Mouse (Mus musculus): ENCODE results near the gene Cdk14.
"Not testable (repeated sequence)": the region's sequence is repeated elsewhere in the genome, so short reads cannot be mapped to it uniquely, and the experiment has no call there.

Cdk14 gene

GRCm38 (mm10) chr5:5365285-5366076 is 54.6 kb downstream of the Cdk14 start:
- no peak for DNase-seq (ENCODE audit: low spot score)

DNA sequence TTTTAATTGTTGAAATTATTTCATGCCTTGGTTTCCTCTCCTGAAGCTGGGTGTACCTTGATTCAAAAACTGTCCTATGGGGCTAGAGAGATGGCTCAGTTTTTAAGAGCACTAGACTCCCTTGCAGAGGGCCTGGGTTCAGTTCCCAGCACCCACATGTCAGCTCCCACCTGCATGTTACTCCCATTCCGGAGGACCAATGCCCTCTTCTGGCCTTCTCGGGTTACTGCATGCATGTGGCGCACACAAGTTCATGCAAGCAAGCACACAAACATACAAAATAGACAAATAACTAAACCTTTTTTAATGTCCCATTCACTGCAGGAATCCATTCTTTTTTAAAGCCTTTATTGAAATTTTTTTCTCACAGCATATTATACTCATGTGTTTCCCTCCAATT is 58.4 kb downstream of the Cdk14 start:
- DNase-seq (ENCODE audit: low spot score): no peak

DNA sequence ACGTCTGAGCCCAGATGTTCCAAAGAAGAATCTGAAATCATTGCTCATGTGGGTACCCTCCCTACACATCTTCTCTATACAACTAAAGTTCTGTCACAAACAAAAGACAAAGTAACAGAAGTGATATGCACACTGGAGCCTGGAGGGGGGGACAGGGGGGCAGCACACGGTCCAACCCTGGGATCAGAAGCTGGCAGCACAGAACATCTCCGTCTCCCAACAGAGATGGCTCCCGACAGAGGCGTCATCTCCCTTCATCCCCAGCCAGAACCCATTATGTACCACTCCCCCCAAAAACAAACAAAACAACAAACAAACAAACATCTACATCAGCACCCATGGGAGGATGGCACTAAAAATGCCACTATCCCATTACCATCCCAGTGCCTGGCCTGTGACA is 59.8 kb downstream of the Cdk14 start:
- DNase-seq (ENCODE audit: low spot score): no peak

DNA sequence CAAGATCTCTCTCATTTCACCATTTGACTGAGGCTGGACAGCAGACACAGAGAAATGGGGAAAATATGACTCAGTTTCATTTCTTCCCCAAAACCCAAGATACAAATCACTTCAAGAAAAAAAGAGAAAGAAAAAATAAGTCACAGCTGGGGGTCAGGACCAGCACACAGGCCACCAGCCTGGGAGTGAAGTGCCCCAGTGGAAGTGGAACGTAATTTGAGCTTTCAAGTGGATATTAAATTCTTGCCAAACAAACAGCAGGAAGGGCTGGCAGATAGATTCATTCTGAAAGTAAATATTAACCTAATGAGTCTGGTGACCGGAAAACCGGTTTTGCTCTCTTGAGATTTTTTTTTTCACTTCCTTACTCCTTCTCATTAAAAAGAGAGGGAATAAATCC is 60.2 kb downstream of the Cdk14 start:
- DNase-seq (ENCODE audit: low spot score): no peak

DNA sequence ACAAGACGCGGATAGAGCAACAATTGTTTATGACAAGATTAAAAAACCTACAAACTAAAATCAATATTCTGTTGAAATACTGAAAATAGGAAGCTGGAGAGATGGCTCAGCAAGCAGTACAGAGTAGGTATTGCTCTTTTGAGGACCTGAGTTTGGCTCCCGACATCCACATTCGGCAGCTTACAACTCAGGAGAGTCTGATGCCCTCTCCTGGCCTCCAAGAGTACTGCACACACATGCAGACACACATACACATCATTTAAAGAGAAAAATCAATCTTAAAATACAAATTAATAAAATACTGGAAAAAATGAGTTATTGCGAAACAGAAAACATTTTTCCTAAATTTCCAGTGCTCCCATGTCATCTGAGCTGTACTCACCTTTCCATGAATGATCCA is 60.7 kb downstream of the Cdk14 start:
- DNase-seq (ENCODE audit: low spot score): no peak

- DNase-seq (ENCODE audit: low spot score): no peak
Observed at GRCm38 (mm10) chr5:5358019-5358717, 61.9 kb downstream of the Cdk14 start.

DNA sequence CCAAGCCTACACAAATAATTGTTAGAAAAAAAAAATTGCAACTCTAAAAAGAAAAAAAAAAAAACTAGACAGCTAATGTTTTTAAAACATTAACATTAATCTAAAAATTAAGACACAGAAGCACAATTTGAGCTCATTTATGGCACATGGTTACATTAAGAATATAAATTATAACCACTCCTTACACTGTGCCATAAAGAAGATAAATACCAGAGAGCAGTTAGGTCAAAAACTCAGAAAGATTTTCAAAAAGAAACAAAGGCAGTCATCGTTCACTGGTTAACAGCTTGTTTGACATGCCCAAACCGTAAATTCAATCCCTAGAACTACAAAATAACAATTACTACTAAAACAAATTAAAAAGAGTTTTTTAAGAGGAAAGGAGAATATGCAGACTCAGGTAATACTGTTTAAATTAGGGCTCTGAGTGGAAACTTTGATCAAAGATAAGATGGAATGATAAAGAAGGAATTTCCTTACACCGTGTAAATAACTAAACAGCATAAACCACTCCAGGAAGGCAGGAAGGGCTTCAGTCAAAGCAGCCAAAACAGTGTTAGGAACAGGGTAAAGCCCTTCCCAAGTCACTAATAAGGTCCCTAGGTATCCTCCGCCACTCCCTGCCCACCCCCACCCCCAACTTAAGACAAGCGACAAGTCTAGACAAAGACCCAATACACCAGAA is 65.3 kb downstream of the Cdk14 start:
- no peak for DNase-seq (ENCODE audit: low spot score)

- DNase-seq (ENCODE audit: low spot score): no peak
Observed at GRCm38 (mm10) chr5:5353946-5354345, 66.2 kb downstream of the Cdk14 start.

DNA sequence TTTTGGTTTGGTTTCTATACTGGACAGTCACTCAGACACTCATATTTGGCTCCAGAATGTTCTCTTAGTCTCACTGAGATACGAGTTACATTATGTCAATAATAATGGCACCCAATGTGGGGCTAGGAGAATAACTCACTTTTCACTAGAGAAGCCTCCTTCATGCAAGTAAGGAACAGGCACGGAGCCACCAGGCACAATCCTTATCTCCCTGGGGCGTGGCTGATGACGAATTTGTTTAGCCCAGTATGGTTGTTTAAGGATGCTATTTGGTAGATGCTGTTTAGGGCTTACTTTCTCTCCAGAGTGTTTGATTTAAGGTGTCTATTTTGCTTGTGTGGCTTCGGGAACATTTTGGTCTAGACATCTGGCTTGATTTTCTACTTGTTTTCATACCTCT is 75.5 kb downstream of the Cdk14 start:
- no peak for DNase-seq (ENCODE audit: low spot score)

GRCm38 (mm10) chr5:5343741-5344140 is 76.4 kb downstream of the Cdk14 start:
- DNase-seq (ENCODE audit: low spot score): no peak

DNA sequence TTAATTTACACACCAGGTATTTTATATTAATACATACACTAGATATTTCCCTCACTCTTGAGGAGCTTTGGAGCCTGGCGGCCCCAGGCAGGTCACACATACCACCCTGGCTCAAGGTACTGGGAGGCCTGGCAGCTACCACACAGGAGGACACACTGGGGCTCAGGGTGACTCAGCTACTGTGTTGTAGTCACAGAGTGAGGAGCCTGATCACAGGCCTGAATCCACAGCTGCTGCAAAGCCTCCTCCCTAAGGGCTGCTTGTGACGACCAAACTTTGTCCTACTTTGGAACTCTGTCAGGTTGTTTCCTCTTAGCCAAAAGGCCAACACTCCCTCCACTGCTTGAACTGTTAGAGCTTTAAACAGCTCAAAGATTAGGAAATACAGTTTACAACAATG is 76.8 kb downstream of the Cdk14 start:
- peak; percentile 26 for DNase-seq (ENCODE audit: low spot score)

DNA sequence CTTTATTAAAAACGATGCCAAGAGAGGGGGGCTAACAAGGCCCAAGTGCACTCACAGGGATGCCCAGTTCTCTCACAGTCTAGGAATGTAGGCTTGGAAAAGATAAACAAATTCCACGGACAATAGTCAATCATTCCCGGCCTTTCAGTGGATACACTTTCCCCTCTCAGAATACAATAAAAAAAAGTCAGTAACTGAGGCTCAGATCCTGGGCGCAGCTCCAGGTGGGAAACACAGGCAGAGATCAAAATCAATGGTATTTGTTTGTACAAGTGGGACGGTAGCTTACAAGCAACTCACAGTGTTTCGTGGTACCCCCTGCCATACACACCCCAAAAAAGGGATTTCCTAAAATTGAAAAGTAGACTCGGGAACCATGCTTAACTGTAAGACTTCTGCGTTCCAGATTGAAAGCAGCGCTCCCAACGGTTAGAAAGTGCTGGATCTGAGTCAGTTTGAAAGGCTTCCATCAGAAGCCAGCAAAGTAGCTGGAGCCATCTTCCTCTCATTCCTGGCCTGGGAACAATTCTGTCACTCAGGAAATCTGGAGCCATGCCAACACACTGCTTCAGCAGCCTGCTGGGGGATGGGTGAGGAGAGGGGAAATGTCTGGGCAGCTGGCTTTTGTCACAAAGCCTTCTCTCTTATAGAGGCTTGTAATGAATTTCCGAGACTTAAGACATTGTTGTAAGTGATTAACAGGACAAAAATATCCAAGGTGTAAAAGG is 77.5 kb downstream of the Cdk14 start:
- DNase-seq (ENCODE audit: low spot score): peak; percentile 84

- DNase-seq (ENCODE audit: low spot score): no peak
Observed at GRCm38 (mm10) chr5:5341611-5342010, 78.5 kb downstream of the Cdk14 start.

GRCm38 (mm10) chr5:5333916-5334315 is 86.2 kb downstream of the Cdk14 start:
- DNase-seq (ENCODE audit: low spot score): no peak

- peak; percentile 73 for DNase-seq (ENCODE audit: low spot score)
Observed at GRCm38 (mm10) chr5:5330926-5331460, 89.1 kb downstream of the Cdk14 start.

DNA sequence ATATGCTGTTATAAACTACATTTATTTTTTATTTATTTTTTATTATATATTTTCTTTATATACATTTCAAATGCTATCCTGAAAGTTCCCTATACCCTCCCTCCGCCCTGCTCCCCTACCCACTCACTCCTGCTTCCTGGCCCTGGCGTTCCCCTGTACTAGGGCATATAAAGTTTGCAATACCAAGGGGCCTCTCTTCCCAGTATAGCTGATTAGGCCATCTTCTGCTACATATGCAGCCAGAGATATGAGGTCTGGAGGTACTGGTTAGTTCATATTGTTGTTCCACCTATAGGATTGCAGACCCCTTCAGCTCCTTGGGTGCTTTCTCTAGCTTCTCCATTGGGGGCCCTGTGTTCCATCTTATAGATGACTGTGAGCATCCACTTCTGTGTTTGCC is 91.1 kb downstream of the Cdk14 start:
- DNase-seq (ENCODE audit: low spot score): not testable (repeated sequence)

DNA sequence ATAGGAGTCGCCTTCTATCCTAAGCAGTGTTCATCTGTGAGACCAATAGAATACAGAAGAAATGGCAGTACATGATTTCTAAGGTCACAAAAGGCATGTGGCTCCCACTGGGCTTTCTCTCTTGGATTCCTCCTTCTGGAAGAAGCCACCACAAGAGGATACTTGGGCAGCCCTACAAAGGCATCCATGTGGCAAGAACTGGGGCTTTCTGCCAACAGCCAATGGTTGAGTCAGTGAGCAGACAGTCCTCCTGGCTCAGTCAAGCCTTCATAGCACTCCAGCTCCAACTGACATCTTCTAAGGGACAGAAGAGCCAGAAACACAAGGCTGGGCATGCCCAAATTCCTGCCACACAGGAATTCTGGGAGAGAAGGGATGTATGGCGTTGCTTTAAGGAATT is 93.4 kb downstream of the Cdk14 start:
- no peak for DNase-seq (ENCODE audit: low spot score)

- no peak for DNase-seq (ENCODE audit: low spot score)
Observed at GRCm38 (mm10) chr5:5322699-5323098, 97.4 kb downstream of the Cdk14 start.

DNA sequence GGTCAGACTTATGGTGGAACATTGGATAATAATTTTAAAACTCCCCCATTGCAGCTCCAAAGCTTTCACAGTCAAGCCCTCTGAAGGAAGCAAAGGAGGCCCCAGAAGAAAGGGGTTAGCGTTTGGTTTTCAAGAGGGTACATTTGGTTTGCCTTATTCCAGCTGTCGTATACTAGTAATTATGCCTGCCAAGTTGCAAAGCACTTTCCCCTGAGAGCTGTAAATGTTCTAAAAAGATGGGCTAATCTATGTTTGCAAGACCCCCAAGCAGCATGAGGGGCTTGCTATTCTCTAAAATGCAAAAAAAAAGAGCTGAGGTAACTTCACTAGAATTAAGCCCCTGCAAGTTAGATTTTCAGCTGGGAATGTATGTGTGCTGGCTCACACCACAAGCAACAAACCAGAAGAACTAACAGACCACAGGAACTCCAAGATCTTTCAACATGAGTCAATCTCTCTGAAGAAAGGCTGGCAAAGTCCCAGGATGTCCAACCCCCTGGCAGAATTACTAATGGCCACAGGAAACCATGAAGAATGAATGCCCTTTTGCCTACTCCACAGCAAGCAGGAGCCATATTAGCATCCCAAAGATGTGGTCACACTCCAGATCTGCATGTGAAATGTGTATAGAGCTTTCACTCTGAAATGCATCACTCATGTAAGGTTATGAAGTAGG is 99.5 kb downstream of the Cdk14 start:
- DNase-seq (ENCODE audit: low spot score): no peak

GRCm38 (mm10) chr5:5319824-5320505 is 100.1 kb downstream of the Cdk14 start:
- no peak for DNase-seq (ENCODE audit: low spot score)

DNA sequence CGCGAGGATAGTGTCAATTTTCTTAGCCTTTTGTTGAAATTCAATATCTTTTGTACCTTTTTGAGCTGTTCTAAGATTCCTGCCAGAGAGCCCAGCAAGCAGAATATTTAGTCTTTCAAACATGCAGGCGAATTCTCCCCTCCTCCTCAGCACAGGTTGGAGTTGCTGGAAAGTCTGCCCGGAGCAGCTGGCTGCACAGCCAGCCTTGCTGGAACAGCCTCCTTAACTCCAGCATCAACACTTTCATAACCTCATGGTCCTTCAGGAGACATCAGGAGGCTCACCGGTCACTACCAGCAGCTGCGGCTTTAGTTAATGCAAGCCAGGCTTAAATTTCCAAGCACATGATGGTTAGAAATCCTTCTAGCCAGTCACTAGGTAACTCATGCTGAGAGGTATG is 105.8 kb downstream of the Cdk14 start:
- DNase-seq (ENCODE audit: low spot score): no peak
